Mouse (Mus musculus) urinary bladder, postnatal 36 days (tissue): ENCODE results near the gene Atp6v0e.

Source experiments
- DNase-seq, 2 experiments: peaks; one replicate each; pipeline ENCODE4 v3.0.0; 2022; ENCODE audit warnings: low spot score in 2 of 2, mixed read lengths in 1 of 2

Atp6v0e gene

DNA sequence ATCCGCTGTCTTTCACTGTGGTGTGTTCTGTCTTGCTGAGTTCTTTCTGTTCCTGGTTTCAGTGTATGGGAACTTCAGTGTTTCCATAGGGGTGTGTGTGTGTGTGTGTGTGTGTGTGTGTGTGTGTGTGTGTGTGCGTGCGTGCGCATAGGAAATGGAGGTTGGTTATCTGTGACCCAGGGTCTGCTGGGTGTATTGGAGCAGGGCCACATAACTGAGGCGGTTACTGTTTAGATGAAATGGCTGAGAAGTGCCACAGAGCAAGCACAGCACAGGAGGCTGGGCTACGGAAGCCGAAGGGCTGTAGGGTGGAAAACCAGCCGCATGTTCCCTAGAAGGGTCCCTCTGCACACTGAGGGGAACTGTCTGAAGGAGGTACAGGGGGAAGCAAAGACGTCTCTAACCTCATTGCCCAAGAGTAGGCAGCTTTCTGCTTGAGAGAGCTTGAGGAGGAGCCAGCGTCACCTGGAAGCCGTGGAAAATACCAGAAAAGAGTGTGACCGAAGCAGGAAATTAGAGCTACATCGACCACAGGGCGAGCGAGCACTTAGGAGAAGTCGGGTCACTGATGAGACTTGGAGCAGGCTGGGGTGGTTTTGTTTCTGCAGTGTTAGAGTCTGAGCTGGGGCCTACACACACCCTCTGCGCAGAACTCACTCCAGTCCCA is 23.4 kb downstream of the Atp6v0e start:
- DNase-seq, result no peak

DNA sequence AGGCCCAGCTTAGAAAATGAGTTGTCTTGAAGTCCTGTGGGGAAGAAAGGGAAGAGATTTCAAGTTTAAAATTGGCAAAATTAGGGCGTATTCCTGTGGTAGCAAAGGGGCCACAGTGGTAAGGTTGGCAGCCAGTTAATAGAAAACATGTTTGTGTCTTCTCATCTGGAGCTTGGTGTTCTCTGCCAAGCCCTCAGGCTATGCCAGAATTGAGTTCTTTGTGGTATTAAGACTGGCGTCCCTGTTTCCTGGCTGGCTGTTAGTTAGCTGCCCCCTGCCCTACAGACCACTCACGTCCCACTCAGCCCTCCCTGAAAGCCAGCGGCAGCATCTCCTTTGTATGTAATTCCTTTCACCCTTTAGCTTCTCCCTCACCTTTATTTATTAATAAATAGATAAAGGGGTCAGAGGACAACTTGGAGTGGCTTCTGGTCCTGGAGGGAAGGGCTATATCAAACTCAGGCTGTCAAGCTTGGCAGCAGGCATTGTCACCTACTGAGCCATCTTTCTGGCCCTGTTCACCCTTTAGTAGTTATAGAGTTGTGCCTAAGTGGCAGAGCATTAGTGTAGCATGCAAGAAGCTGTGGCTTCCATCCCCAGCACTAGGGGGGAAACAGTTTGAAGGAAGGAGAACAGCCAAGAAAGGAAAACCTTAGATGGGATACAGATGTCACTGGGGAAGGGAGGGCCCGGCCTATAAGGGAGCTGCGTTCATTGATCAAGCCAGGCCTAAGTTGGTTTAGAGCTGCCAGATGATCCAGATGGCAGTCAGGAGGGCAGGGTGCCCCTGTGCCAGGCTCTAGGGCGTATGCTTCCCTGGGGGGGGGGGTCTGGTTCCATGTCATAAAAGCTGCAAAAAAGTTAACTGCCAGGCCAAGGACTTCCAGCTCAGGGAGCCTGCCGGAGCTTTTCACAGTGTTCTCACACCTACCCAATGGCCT is 26.0 kb downstream of the Atp6v0e start:
- no peak for DNase-seq

DNA sequence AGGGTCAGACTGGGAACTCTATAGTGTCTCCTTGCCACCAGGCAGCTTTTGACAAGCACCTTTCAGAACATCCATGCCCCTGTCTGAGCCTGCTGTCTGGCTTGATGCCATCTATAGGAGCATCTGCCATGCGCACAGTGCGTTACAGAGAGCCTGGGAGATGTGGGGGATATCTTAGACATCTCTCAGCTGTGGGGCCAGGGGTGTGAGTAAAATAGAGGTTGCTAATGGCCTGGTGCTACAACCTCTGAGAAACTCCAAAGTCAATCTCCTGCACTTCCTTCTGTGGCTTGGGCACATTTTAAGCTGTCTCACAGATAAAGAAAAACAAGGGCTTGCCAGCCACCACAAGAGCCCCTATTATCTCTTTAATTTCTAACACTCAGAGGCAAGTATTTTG is 26.8 kb downstream of the Atp6v0e start:
- DNase-seq, result no peak

DNA sequence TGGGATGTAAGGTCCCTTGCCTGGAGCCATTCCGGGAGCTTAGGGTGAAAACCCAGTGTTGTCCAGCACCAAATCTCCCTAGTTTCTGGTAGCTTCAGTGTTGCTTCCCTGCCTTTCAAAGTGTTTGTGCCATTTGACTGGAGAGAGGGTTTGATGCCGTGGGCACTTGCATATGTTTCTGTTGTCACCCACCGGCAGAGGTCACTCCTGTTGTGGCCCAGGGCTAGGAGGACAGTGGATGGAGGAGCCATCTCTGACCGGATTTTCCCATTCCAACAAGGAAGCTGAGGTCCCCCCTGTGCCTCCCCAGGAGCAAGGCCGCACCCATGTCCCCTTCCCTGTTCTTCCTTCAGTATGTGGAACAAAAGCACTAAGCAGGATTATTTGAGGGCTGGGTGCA is 27.2 kb downstream of the Atp6v0e start:
- no peak for DNase-seq

DNA sequence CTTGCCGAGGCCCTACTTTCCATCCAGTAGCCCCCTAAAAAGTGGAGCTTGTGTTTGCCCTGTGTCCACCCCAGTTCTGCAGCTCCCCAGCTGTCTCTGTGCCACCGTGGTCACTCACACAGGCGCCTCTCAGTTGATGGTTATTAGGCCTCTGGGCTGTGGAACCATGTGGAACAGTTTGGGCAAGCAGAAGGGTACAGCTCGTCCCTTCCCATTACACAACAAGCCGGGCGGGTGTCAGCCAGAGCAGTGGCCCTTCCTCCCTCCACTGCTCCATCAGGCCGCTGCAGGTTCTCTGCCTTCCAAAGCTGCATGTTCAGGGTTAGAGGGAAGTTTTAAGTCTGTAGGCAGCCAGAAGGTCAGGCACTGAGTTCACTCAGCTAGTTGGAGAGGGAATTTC is 28.1 kb downstream of the Atp6v0e start:
- peak in 1 of 2 experiments; percentile 58 for DNase-seq

DNA sequence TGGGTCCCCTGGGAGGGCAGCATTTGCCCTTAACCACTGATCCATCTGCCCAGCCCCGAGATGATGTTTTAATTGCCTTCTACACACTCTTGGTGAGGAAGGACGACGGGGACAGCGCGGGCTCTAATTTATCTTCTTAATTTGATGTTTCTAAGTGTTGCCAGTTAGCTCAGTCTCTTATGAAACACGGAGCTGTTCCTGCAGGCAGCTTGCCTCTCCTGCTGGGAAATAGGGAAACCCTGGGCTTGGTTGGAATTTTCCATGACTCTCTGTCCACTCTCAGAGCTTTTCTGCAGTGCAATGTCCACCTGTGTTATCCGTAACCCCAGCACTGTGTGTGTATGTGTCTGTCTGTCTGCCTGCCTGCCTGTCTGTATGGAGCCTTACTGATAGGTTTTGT is 30.4 kb downstream of the Atp6v0e start:
- no peak for DNase-seq

DNA sequence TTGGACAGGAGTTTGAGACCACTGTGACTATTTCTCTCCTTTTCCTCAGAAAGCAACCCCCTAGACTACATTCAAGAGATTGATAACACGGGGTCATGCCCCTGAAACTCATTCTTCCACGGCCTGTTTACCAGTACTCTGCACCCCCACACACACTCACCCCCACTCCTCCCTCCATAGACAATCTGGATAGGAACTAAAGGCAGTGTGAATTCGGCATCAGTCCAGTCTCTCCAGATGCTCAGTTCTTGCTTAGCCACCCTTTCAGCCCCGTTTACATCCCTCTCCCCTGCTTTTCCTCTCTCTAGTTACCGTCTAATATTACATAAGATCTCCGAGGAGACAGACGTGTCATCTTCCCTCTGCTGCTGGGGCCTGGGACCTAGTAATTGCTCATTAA is 31.1 kb downstream of the Atp6v0e start:
- no peak for DNase-seq

DNA sequence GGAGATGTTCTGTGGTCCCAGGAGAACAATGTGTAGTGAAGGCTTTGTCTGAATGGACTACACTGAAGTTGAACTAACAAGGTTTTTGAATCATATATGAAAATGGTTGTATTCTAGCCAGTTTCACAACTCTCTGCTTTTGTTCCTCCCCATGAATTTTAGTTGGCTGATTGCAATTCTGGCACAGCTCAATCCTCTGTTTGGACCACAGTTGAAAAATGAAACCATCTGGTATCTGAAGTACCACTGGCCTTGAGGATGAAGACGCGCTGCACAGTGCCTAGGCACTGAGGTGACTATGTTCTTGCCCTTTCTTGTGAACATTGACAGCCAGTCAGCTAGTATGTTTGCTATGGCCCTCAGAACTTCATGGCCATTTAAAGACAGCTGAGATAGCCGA is 32.2 kb downstream of the Atp6v0e start:
- no peak for DNase-seq

DNA sequence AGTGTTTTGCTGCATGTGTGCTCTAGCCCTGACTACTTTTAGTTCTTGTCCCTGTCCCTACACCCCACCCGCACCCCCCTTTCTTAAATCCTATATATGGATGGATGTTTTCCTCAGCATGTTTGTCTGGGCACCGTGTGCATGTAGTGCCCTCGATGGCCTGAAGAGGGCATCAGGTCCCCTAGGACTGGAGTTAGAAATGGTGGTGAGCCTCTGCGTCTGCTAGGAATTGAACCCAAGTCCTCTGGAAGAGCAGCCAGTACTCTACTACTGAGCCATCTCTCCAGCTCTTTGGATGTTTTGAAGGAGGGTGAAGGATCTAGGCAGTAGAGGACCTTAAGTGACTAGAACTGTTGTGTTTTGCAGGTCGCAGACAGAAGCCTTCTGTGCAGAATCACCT is 35.8 kb downstream of the Atp6v0e start:
- DNase-seq, result no peak

DNA sequence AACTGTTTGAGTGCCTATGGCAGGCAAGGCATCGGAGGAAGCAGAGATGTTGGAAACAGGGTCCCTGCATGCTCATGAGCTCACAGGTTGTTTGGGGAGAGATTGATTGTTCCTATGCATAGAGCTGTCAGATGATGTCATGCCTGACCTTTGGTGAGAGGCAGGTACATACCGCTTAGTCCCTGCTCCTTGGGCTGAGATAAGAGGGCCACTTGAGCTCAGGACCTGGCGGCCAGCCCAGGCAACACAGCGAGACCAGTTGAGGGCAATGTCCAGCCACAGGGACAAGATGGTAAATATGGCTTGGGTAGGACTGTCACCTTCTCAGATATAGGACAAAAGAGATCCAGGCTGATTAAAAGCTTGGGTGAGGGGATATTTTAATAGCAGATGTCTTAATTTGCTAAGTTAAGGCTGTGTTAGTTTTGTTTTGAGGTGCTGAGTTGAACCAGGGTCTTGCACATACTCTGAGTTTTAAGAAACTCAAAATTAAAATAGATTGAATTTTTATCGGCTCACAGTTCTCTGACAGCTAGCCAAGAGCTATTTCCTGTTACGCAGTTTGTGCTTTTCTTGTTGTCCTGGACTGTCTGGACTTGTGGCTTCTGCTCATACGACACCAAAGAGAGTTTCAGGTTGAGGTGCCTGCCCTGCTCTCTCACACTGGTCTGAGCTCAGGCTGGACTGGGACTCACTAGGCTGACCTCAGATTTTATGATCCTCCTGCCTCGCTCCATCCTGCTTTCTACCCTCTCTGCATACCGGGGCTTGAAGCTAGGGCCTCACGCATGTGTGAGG is 37.0 kb downstream of the Atp6v0e start:
- no peak for DNase-seq

DNA sequence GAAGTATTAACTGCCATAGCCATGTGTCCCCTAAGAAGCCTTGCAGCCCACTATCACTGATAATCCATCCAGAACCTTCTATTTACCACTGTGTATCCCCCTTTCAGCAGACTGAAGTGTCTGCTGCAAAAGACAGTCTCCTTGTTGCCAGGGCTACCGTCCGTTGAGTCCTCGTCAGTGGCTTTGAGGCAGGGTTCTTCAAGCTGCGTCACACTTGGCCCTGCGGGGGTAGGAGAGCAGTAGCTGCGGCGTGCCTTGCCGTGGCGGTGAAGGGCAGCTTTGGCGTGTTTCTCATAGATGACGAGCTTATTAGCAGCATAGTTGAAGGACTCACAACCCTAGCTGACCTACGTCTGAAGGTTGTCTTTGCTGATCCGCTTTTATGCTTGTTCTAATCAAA is 38.5 kb downstream of the Atp6v0e start:
- no peak for DNase-seq

DNA sequence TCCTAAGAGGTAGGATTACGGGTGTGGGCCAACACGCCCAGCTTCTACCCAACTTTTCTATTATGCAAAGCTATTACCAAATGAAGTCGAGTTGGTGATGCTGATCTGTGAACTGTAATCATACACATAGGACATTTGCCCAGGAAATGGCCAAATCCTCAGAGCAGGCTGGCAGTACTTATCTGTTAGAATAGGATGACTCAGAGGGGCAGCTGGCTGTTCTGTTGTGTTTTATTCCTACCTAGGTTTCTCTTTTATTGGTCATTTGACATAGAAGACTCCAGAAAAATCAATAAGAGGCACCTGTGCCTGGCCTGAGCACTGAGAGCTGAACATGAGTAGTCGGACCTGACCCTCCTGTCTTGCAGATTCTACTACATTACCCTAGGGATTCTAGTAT is 39.6 kb downstream of the Atp6v0e start:
- no peak for DNase-seq

DNA sequence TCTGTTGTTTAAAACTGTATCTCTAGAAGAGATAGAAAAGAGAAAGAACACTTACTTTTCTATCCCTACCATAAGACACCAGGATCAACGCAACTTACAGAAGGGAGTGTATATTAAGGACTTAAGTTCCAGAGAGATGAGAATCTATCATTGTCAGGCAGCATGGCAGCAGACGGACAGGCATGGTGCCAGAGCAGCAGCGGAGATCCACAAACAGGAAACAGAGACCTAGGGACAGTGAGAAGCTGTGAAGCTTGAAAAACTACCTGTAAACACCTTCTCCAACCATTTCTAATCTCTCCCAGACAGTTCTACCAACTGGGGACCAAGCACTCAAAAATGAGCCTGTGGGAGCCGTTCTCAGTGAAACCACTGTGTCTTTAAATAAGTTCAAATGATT is 40.6 kb downstream of the Atp6v0e start:
- DNase-seq, result no peak

DNA sequence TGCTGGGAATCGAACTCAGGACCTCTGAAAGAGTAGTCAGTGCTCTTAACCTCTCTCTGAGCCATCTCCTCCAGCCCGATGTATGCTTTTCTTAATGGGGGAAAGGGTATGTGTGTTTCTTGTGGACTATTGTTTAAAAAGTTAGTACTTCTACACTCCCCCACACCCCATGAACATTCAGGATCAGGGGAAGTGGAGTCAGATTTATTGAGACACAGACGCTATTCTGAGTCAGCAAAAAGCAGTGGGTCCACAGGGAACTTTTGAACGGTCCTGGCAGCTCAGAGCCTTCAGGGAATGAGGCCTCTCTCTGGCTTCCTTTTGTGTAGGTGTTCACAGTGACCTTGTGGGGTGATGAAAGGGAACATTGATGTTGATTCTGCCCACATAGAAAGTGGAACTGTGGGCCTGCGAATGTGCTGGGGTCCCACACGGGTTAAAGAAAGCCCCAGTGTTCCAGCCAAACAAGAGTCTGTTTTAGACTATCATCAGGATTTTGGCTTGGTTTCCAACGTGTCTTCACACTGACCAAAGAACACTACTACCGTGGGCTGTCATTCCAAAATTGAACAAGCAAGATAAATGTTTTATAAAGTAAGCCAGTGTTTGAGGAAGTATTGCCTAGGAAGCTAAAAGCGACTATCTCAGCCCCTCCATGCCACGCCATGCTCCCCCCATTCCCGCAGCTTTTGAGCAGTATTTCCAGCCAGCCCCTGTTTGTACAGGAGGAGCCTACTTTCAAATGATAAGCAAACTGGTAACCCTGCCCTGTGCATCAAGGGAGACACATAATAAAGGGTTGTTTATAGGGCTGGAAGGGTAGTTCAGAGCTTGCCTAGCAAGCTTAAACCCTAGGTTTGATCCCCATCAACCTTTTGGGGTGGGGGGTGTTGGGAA is 42.7 kb downstream of the Atp6v0e start:
- no peak for DNase-seq

DNA sequence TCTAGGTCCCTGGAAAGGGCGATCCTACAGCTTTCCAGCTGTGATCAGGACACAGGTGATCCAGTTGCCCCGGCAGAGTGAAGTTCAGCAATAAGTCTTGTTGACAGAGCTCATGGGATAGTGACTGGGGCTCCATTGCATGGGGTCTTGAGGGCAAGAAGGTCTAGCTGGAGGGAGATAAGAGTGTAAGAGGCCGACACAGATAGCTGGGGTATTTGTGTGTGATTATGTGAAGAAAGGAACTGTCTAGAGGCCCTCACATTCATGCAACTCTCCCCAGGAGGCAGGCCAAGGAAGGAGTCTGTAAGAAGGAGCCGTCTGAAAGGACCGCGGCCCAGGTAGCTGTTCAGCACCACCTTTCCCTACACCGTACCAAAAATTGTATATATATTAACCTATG is 44.0 kb downstream of the Atp6v0e start:
- no peak for DNase-seq

DNA sequence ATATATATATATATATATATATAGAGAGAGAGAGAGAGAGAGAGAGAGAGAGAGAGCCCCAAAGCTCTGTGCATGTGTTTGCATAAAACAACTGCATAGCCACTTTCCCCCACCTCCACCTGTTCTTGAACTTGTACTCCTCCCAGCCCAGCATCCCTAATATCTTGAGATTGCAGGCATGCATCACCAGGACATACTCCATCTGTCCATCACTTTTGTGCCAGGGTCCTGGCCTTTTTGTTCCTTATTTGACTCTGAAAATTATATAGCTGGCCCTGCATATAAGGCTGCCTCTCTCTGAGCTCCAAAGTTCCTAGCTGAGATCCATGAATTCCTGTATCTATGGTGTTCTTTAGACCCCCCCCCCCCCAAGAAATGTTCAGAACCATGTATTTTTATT is 45.5 kb downstream of the Atp6v0e start:
- no peak for DNase-seq

DNA sequence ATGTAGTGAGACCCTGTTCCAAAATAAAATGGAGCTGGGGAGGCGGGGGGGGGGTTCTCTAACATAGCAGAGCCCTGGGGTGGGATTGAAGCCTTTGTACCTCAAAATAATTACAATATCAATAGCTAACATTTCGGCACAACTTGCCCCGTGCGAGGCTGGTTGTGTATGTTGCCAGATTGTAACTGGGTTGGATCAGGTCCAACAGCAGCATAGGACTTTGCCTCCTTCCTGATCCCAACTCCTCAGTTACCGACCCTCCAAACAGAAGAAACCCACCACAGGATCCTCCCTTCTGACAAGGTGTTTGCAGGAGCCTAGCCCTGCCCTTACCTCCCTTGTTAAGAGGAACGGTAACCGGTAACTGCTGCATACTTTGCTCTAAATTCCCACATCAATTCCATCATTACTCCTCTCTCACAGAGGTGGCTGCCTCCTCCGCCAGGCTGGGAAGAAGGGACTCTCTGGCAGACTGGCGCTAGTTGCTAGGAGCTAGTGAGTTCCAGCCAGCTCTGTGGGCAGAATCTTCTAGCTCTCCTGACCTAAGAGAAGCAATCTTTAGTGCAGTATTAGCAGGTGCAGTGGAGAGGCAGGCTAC is 46.1 kb downstream of the Atp6v0e start:
- no peak for DNase-seq

DNA sequence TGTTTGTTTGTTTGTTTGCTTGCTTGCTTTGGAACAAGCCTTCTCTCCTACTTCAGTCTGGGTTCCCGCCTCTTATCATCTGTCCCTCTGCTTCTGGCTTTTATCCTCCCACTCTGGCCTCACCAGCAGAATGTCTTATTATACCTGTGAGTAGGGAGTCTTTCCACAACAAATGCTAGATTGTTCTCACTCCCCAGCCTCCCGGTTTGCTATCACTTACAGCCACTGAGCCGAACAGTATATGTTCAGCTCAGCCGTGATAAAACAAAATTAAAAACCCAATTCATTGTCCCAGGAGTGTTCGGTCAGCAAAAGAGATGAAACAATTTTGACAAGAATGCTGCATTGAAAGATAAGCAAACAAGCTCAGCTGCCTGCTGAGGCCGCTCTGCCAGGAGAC is 47.0 kb downstream of the Atp6v0e start:
- no peak for DNase-seq

DNA sequence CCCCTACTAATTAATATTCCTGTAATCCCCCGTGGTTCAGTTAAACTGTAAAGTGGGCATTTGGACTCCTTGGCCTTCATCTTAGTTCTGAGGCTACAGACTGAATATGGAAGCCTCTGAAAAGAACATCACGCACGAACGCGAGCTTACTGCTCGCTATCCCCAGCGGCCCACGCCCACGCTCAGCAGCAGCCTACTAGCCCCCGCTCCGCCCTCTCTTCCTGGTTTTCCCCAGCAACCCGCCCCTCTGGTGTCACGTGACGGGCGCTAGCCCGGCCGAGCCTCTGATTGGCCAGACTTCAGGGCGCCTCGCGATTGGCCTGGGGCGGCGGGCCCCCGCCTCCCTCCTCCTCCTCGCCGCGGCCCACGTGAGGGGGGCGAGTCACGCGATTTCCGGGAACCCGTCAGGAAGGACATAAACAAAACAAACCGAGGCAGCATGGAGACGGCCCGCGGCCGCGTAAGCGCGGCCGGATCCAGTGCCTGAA is 52.3 kb downstream of the Atp6v0e start, which contains the start of gene Crebrf:
Crebrf (plus strand) TSS at position 380 of the 488 bp plus-strand sequence.
- DNase-seq, result peak; percentile 97 to 99

DNA sequence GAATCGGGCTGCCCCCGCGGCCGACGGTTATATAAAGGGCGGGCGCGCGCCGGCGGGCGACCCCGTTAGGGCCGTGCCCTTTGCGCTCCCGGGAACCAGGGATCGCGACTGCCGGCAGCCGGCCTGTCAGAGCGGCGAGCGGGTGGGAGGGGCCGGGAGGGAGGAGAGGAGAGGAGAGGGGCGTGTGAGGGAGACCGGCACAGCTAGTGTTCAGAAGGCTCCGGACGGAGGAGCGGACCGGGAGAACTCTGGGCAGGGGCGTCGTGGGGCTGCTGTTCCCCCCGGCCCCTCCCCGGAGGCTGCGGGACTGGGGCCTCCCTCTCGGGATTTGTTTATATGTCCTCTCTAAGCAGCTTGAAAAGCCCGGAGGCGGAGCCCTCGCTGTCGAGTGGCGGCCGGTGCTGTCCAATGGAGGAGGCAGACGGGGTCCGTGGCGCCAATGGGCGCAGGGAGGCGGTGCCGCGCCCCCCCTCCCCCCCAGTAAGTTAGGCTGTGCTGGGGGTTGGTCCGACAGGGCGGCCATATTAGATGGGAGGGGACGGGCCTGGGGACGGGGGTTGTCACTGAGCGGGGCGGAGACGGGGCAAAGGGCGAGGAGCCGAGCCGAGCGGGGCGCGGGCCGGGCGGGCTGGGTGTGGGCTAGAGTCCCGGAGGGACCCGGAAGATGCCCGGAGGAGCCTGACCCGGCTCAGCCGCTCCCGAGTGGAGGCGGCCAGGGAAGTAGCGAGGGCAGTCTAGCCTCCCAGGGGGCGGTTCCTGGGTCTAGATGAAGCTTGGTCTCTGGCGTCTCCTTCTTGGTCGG is 53.1 kb downstream of the Atp6v0e start:
- peak; percentile 94 to 95 for DNase-seq
